ENCODE assay signal across 9 mouse cellular contexts in genomic region chr2:94242406-94243052, GRCm38 (mm10).
DNase-seq lines count a peak whose midpoint lies in the region; ATAC-seq lines count a peak whose summit lies in the region.
"Had no signal": no experiment of that assay in that cellular context is flagged by ENCODE, and none has a peak within 500 bp of the region (broad histone marks: within the 10 kb centered on the region; RNA-seq: fewer than 3 reads in every experiment).

No protein-coding gene starts in this region.

- ATAC-seq in heart, embryonic 15.5 days (replicated peaks; ENCODE audit: insufficient number of reproducible peaks, insufficient read depth, low FRiP score, low read depth), result no peak
- no peak for ATAC-seq in forebrain, embryonic 13.5 days

- peaks cover 92% of the 10 kb centered on the region for H3K27me3 ChIP-seq in heart, embryonic 15.5 days
- H3K27me3 ChIP-seq in forebrain, embryonic 13.5 days, result peaks cover 75% of the 10 kb centered on the region
- H3K27me3 ChIP-seq in midbrain, embryonic 10.5 days (ENCODE audit: low read depth, poor library complexity, severe bottlenecking), result peaks cover 100% of the 10 kb centered on the region

- peak overlapping the region; percentile 69 for H3K4me2 ChIP-seq in heart, embryonic 15.5 days
- H3K4me2 ChIP-seq in forebrain, embryonic 13.5 days, result peak overlapping the region; percentile 87

- H3K27ac ChIP-seq in heart, embryonic 15.5 days, result no peak overlapping the region
- H3K27ac ChIP-seq in forebrain, embryonic 13.5 days, result no peak overlapping the region
- H3K27ac ChIP-seq in midbrain, embryonic 10.5 days (replicated peaks), result no peak overlapping the region

- no peak for DNase-seq in heart, adult 8-10 months (ENCODE audit: low spot score)
- peak; percentile 58 for DNase-seq in brain, adult 2 months (ENCODE audit: low read depth, low spot score)
- no peak for DNase-seq in midbrain, embryonic 10.5 days (ENCODE audit: low spot score)
- DNase-seq in frontal cortex, postnatal 25 days (ENCODE audit: low spot score in 2 of 2), result no peak
- no peak for DNase-seq in gastrocnemius, postnatal 36 days
- DNase-seq in urinary bladder, postnatal 36 days (ENCODE audit: low spot score in 2 of 2), result no peak
- DNase-seq: kidney, adult 2 months had no signal

- WGBS in heart, embryonic 15.5 days, result under 1% methylated on average over 7 of the region's 7 CpGs
- 0% methylated on average over 7 of the region's 7 CpGs for WGBS in forebrain, embryonic 13.5 days
- WGBS in midbrain, embryonic 10.5 days, result 0% methylated on average over 7 of the region's 7 CpGs

- no peak overlapping the region for H3K9ac ChIP-seq in heart, embryonic 15.5 days
- H3K9ac ChIP-seq in forebrain, embryonic 13.5 days, result no peak overlapping the region

- H3K4me3 ChIP-seq in heart, embryonic 15.5 days, result peak overlapping the region; percentile 38
- H3K4me3 ChIP-seq in forebrain, embryonic 13.5 days, result peak overlapping the region; percentile 48
- H3K4me3 ChIP-seq in midbrain, embryonic 10.5 days, result peak overlapping the region; percentile 43

- H3K4me1 ChIP-seq in heart, embryonic 15.5 days (replicated peaks), result peaks cover 59% of the 10 kb centered on the region
- H3K4me1 ChIP-seq in forebrain, embryonic 13.5 days, result peaks cover 74% of the 10 kb centered on the region
- peaks cover 73% of the 10 kb centered on the region for H3K4me1 ChIP-seq in midbrain, embryonic 10.5 days

- H3K9me3 ChIP-seq in heart, embryonic 15.5 days (replicated peaks), result no peaks in the 10 kb centered on the region
- H3K9me3 ChIP-seq in forebrain, embryonic 13.5 days (replicated peaks), result no peaks in the 10 kb centered on the region
- H3K9me3 ChIP-seq in midbrain, embryonic 10.5 days (replicated peaks), result no peaks in the 10 kb centered on the region

- H3K36me3 ChIP-seq in heart, embryonic 15.5 days, result no peaks in the 10 kb centered on the region
- no peaks in the 10 kb centered on the region for H3K36me3 ChIP-seq in forebrain, embryonic 13.5 days (ENCODE audit: poor library complexity, severe bottlenecking)
- H3K36me3 ChIP-seq in midbrain, embryonic 10.5 days, result no peaks in the 10 kb centered on the region

- intact Hi-C loops in gastrocnemius, postnatal 36 days (cut with DNase I), result loop anchor here (5.0 kb wide), 1 partner anchor 205 kb away; no protein-coding TSS in a partner anchor
